Mouse (Mus musculus) G1E (cell line): Measurements from ENCODE around the gene Olfr963.

Source experiments
- CTCF ChIP-seq: IDR thresholded peaks from 2 replicates; pipeline ENCODE4 v1.5.1; 2012; ENCODE audit warnings: low read depth, low read length, inconsistent platforms, mixed read lengths
- GATA1 ChIP-seq: IDR thresholded peaks from 2 replicates; pipeline ENCODE4 v1.6.1; 2012; ENCODE audit warnings: borderline replicate concordance, low read length, inconsistent platforms, mixed read lengths
- GATA2 ChIP-seq: IDR thresholded peaks from 2 replicates; pipeline ENCODE4 v1.6.1; 2012; ENCODE audit warnings: low read depth, low read length, inconsistent platforms, borderline replicate concordance
- POLR2AphosphoS5 ChIP-seq: IDR thresholded peaks from 2 replicates; pipeline ENCODE4 v1.6.1; 2012; ENCODE audit warnings: low read depth, low read length, inconsistent platforms; ENCODE audit not compliant: insufficient replicate concordance
- TAL1 ChIP-seq: conservative IDR thresholded peaks from 2 replicates; pipeline ENCODE4 v1.6.1; 2012; ENCODE audit warnings: low read depth, low read length, inconsistent platforms, mixed read lengths

DNA sequence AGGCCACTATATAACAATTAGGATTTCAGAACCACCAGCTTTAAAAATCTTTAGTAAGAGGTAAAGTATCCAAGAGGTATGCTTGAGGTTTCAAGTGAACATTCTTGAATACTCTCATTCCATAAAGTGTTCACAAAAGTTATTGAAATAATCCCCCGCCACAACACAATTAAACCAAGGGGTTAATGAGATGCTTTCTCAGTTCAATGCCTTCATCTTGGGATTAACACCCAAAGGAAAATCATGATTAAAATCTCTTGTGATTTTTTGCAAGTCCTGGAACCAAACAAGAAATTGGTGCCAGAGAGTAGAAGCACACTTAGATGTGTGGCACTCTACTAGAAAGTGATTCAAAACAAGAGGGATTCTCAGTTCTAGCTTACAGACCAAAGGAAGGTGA lies at the start of gene Olfr963:
- TF ChIP-seq CTCF (no peak), TAL1 (no peak), GATA1 (no peak), POLR2AphosphoS5 (no peak), GATA2 (no peak)
